Mouse (Mus musculus): ENCODE data around the gene Tcp11.

- TF ChIP-seq CTCF (IDR thresholded peaks at IDR 0.05; ENCODE audit: low read depth, low read length), result no peak
- TF ChIP-seq POLR2A (IDR thresholded peaks at IDR 0.05; ENCODE audit: insufficient read depth, low read length), result no peak
- TF ChIP-seq EP300 (IDR thresholded peaks at IDR 0.05; ENCODE audit: insufficient read depth, low read depth, low read length), result peak; percentile 73; the same call in 1 of the 2 replicates
These were observed 7.0 kb upstream of the Tcp11 start for GRCm38 (mm10) chr17:28087430-28087829.

Measured in ES-Bruce4 (cell line).